Mouse (Mus musculus): Measurements from ENCODE around the gene Ctss. TPM values are rescaled to one million over a fixed set of nuclear protein-coding genes. Genes with fewer than 3 reads are reported as not detected.

The Ctss gene
- polyA plus RNA-seq, 1 experiment from 2014 or later, result 11.0 TPM

- no peaks in the 10 kb centered on the region for H3K9me3 ChIP-seq (ENCODE audit: control insufficient read depth, low read length)
- WGBS, result 75% methylated on average over 7 of the region's 7 CpGs
- ATAC-seq, result no peak
- H3K36me3 ChIP-seq (ENCODE audit: control insufficient read depth, insufficient read depth), result no peaks in the 10 kb centered on the region
- no peak overlapping the region for H3K4me3 ChIP-seq (replicated peaks; ENCODE audit: low read length)
- H3K4me1 ChIP-seq (replicated peaks; ENCODE audit: control insufficient read depth, insufficient read depth, low read length), result no peaks in the 10 kb centered on the region
- H3K27me3 ChIP-seq (replicated peaks; ENCODE audit: control insufficient read depth, insufficient read depth, low read length), result no peaks in the 10 kb centered on the region
- H3K27ac ChIP-seq (ENCODE audit: low read length), result no peak overlapping the region
- H3K9ac ChIP-seq (replicated peaks; ENCODE audit: low read depth, low read length), result no peak overlapping the region
- no peak overlapping the region for H3K4me2 ChIP-seq (ENCODE audit: low read length)
Measured at GRCm38 (mm10) chr3:95542981-95543380, 16.4 kb downstream of the Ctss start.

- 64% methylated on average over 1 of the region's 1 CpGs for WGBS
- ATAC-seq, result no peak
- Histone ChIP-seq H3K4me1 (replicated peaks; ENCODE audit: control insufficient read depth, insufficient read depth, low read length) (no peaks in the 10 kb centered on the region), H3K36me3 (ENCODE audit: control insufficient read depth, insufficient read depth) (no peaks in the 10 kb centered on the region), H3K27me3 (replicated peaks; ENCODE audit: control insufficient read depth, insufficient read depth, low read length) (no peaks in the 10 kb centered on the region), H3K27ac (ENCODE audit: low read length) (no peak overlapping the region), H3K9ac (replicated peaks; ENCODE audit: low read depth, low read length) (no peak overlapping the region), H3K4me2 (ENCODE audit: low read length) (no peak overlapping the region), H3K4me3 (replicated peaks; ENCODE audit: low read length) (no peak overlapping the region), H3K9me3 (ENCODE audit: control insufficient read depth, low read length) (no peaks in the 10 kb centered on the region)
Measured at GRCm38 (mm10) chr3:95550176-95550575, 23.6 kb downstream of the Ctss start.

GRCm38 (mm10) chr3:95553986-95554385, 27.4 kb downstream of the Ctss start:
- no peak overlapping the region for H3K27ac ChIP-seq (ENCODE audit: low read length)
- WGBS, result 67% methylated on average over 3 of the region's 3 CpGs
- no peaks in the 10 kb centered on the region for H3K4me1 ChIP-seq (replicated peaks; ENCODE audit: control insufficient read depth, insufficient read depth, low read length)
- H3K27me3 ChIP-seq (replicated peaks; ENCODE audit: control insufficient read depth, insufficient read depth, low read length), result no peaks in the 10 kb centered on the region
- H3K36me3 ChIP-seq (ENCODE audit: control insufficient read depth, insufficient read depth), result no peaks in the 10 kb centered on the region
- no peak for ATAC-seq
- H3K9me3 ChIP-seq (ENCODE audit: control insufficient read depth, low read length), result no peaks in the 10 kb centered on the region
- no peak overlapping the region for H3K4me2 ChIP-seq (ENCODE audit: low read length)
- H3K4me3 ChIP-seq (replicated peaks; ENCODE audit: low read length), result no peak overlapping the region
- H3K9ac ChIP-seq (replicated peaks; ENCODE audit: low read depth, low read length), result no peak overlapping the region

GRCm38 (mm10) chr3:95559437-95559836, 32.9 kb downstream of the Ctss start, which contains the start of gene Hormad1:
Gene Hormad1 (plus strand): TSS chr3:95559677.
- H3K9me3 ChIP-seq (ENCODE audit: control insufficient read depth, low read length), result no peaks in the 10 kb centered on the region
- no peak within 1 kb of the TSS for H3K4me3 ChIP-seq (replicated peaks; ENCODE audit: low read length)
- H3K27ac ChIP-seq (ENCODE audit: low read length), result no peak within 1 kb of the TSS
- ATAC-seq, result no peak
- H3K36me3 ChIP-seq (ENCODE audit: control insufficient read depth, insufficient read depth), result no peaks in the 10 kb centered on the region
- no peak within 1 kb of the TSS for H3K9ac ChIP-seq (replicated peaks; ENCODE audit: low read depth, low read length)
- H3K4me2 ChIP-seq (ENCODE audit: low read length), result no peak within 1 kb of the TSS
- WGBS, result 92% methylated on average over 27 of the region's 27 CpGs
- no peaks in the 10 kb centered on the region for H3K4me1 ChIP-seq (replicated peaks; ENCODE audit: control insufficient read depth, insufficient read depth, low read length)
- H3K27me3 ChIP-seq (replicated peaks; ENCODE audit: control insufficient read depth, insufficient read depth, low read length), result no peaks in the 10 kb centered on the region

GRCm38 (mm10) chr3:95560738-95561137, 34.2 kb downstream of the Ctss start:
- Histone ChIP-seq H3K27me3 (replicated peaks; ENCODE audit: control insufficient read depth, insufficient read depth, low read length) (no peaks in the 10 kb centered on the region), H3K4me2 (ENCODE audit: low read length) (no peak overlapping the region), H3K4me1 (replicated peaks; ENCODE audit: control insufficient read depth, insufficient read depth, low read length) (no peaks in the 10 kb centered on the region), H3K9me3 (ENCODE audit: control insufficient read depth, low read length) (no peaks in the 10 kb centered on the region), H3K4me3 (replicated peaks; ENCODE audit: low read length) (no peak overlapping the region), H3K36me3 (ENCODE audit: control insufficient read depth, insufficient read depth) (no peaks in the 10 kb centered on the region), H3K27ac (ENCODE audit: low read length) (no peak overlapping the region), H3K9ac (replicated peaks; ENCODE audit: low read depth, low read length) (no peak overlapping the region)
- WGBS, result 91% methylated on average over 3 of the region's 3 CpGs
- ATAC-seq, result no peak

- Histone ChIP-seq H3K9ac (replicated peaks; ENCODE audit: low read depth, low read length) (no peak overlapping the region), H3K9me3 (ENCODE audit: control insufficient read depth, low read length) (no peaks in the 10 kb centered on the region), H3K4me3 (replicated peaks; ENCODE audit: low read length) (no peak overlapping the region), H3K4me1 (replicated peaks; ENCODE audit: control insufficient read depth, insufficient read depth, low read length) (no peaks in the 10 kb centered on the region), H3K4me2 (ENCODE audit: low read length) (no peak overlapping the region), H3K27ac (ENCODE audit: low read length) (no peak overlapping the region), H3K36me3 (ENCODE audit: control insufficient read depth, insufficient read depth) (no peaks in the 10 kb centered on the region), H3K27me3 (replicated peaks; ENCODE audit: control insufficient read depth, insufficient read depth, low read length) (no peaks in the 10 kb centered on the region)
- no peak for ATAC-seq
- WGBS, result 72% methylated on average over 2 of the region's 2 CpGs
Measured at GRCm38 (mm10) chr3:95561826-95562225, 35.2 kb downstream of the Ctss start.

GRCm38 (mm10) chr3:95569585-95569984, 43.0 kb downstream of the Ctss start:
- no peak overlapping the region for H3K9ac ChIP-seq (replicated peaks; ENCODE audit: low read depth, low read length)

GRCm38 (mm10) chr3:95587754-95588603, 61.4 kb downstream of the Ctss start:
- no peak for ATAC-seq
- Histone ChIP-seq H3K27ac (ENCODE audit: low read length) (peak overlapping the region; percentile 45; the same call in 1 of the 2 replicates), H3K4me2 (ENCODE audit: low read length) (peak overlapping the region; percentile 56), H3K27me3 (replicated peaks; ENCODE audit: control insufficient read depth, insufficient read depth, low read length) (no peaks in the 10 kb centered on the region), H3K9me3 (ENCODE audit: control insufficient read depth, low read length) (no peaks in the 10 kb centered on the region), H3K4me3 (replicated peaks; ENCODE audit: low read length) (peak overlapping the region; percentile 38), H3K4me1 (replicated peaks; ENCODE audit: control insufficient read depth, insufficient read depth, low read length) (peaks cover 5% of the 10 kb centered on the region; the same call in 1 of the 2 replicates), H3K36me3 (ENCODE audit: control insufficient read depth, insufficient read depth) (peaks cover 4% of the 10 kb centered on the region), H3K9ac (replicated peaks; ENCODE audit: low read depth, low read length) (peak overlapping the region; percentile 12; the same call in 1 of the 2 replicates)
- 51% methylated on average over 8 of the region's 8 CpGs for WGBS

More at GRCm38 (mm10) chr3:95569585-95569984, 43.0 kb downstream of the Ctss start:
- Histone ChIP-seq H3K4me1 (replicated peaks; ENCODE audit: control insufficient read depth, insufficient read depth, low read length) (no peaks in the 10 kb centered on the region), H3K27me3 (replicated peaks; ENCODE audit: control insufficient read depth, insufficient read depth, low read length) (no peaks in the 10 kb centered on the region), H3K4me2 (ENCODE audit: low read length) (no peak overlapping the region), H3K27ac (ENCODE audit: low read length) (no peak overlapping the region), H3K4me3 (replicated peaks; ENCODE audit: low read length) (no peak overlapping the region), H3K9me3 (ENCODE audit: control insufficient read depth, low read length) (no peaks in the 10 kb centered on the region), H3K36me3 (ENCODE audit: control insufficient read depth, insufficient read depth) (no peaks in the 10 kb centered on the region)
- 88% methylated on average over 3 of the region's 3 CpGs for WGBS
- ATAC-seq, result no peak

- Histone ChIP-seq H3K4me1 (replicated peaks; ENCODE audit: control insufficient read depth, insufficient read depth, low read length) (peaks cover 5% of the 10 kb centered on the region; the same call in 1 of the 2 replicates), H3K4me2 (ENCODE audit: low read length) (peak within 1 kb of the TSS; percentile 82), H3K9me3 (ENCODE audit: control insufficient read depth, low read length) (no peaks in the 10 kb centered on the region), H3K36me3 (ENCODE audit: control insufficient read depth, insufficient read depth) (peaks cover 4% of the 10 kb centered on the region), H3K4me3 (replicated peaks; ENCODE audit: low read length) (peak within 1 kb of the TSS; percentile 80), H3K9ac (replicated peaks; ENCODE audit: low read depth, low read length) (peak within 1 kb of the TSS; percentile 68), H3K27ac (ENCODE audit: low read length) (peak within 1 kb of the TSS; percentile 65), H3K27me3 (replicated peaks; ENCODE audit: control insufficient read depth, insufficient read depth, low read length) (no peaks in the 10 kb centered on the region)
- ATAC-seq, result peak; percentile 100
- WGBS, result under 1% methylated on average over 12 of the region's 12 CpGs
Measured at GRCm38 (mm10) chr3:95588604-95589086, 62.1 kb downstream of the Ctss start, which contains the start of gene Golph3l. Gene Golph3l (plus strand): TSS chr3:95588934.

All from forebrain, embryonic 16.5 days (tissue).